Mouse (Mus musculus): ENCODE results near the gene Sh3bp5. TPM values are rescaled to one million over a fixed set of nuclear protein-coding genes. Genes with fewer than 3 reads are reported as not detected.

Gene Sh3bp5
- polyA plus RNA-seq, 1 experiment: 0.12 TPM

DNA sequence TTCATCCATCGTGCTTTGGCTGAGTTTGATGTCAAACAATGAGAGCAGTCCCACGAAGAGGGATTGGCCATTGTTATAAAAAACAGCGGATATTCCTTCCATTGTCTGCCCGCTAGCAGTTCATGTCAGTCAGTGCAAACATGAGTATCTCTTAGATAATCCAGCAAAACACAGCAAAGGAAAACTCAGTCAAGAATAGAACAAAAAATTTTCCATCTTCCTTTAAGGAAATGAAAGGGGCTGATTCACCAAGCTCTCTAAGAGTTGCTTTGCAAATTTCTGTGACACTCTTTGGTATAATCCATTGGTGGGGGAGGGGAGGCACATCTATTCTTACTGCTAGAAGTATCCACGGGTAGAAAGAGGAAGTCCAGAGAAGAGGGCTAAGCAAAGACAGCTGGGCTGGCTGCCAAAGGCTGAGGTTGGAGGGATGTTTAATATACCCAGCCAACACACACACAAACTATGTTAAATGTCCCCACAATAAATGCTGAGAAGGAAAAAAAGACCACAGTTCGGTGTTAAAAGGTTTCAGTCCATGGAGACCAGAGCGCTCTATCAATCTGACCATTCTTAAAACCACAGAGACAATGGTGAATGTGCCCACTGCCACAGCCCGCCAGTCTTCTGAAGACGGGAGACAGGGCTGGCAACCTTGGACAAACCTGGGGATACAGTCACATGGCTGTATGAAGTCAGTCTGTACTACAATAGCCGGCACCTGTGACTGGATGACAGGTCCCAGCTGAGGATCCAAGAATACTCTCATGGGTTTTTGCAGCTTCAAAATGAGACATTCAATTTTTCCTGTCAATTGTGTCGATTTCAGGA lies 12.7 kb downstream of the Sh3bp5 start:
- Histone ChIP-seq H3K9me3 (ENCODE audit: control insufficient read depth, low read length) (no peaks in the 10 kb centered on the region), H3K4me3 (replicated peaks) (no peak overlapping the region), H3K27me3 (ENCODE audit: control insufficient read depth) (no peaks in the 10 kb centered on the region; the same call in 1 of the 2 replicates), H3K4me1 (ENCODE audit: control insufficient read depth) (no peaks in the 10 kb centered on the region), H3K36me3 (ENCODE audit: control insufficient read depth) (peaks cover 5% of the 10 kb centered on the region; the same call in 1 of the 2 replicates)
- no peak for TF ChIP-seq GATA1 (IDR thresholded peaks at IDR 0.05; ENCODE audit: low read length)
- no peak for TF ChIP-seq TAL1 (IDR thresholded peaks at IDR 0.05; ENCODE audit: low read length)

DNA sequence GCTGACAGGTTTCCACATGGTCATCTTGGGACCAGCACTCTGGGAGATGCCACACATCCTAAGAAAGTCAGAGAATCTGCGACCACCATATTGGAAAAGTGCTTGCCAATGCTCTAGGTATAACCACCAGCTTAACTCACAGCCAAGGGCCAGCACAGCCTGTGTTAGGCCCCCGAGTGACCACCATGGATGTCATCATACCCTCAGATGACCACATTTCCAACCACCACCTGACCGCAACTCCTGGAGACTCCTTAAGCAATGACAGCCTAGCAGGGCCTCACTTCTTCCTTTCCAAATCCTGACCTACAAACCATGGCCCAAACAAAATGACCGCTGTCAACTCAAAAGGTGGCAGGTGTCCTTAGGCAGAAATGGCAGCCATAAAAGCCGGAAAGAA lies 13.5 kb downstream of the Sh3bp5 start:
- no peaks in the 10 kb centered on the region for H3K4me1 ChIP-seq (ENCODE audit: control insufficient read depth)
- H3K36me3 ChIP-seq (ENCODE audit: control insufficient read depth): peaks cover 5% of the 10 kb centered on the region; the same call in 1 of the 2 replicates
- TF ChIP-seq GATA1 (IDR thresholded peaks at IDR 0.05; ENCODE audit: low read length) (no peak), TAL1 (IDR thresholded peaks at IDR 0.05; ENCODE audit: low read length) (no peak)
- no peaks in the 10 kb centered on the region; the same call in 1 of the 2 replicates for H3K27me3 ChIP-seq (ENCODE audit: control insufficient read depth)
- no peaks in the 10 kb centered on the region for H3K9me3 ChIP-seq (ENCODE audit: control insufficient read depth, low read length)
- H3K4me3 ChIP-seq (replicated peaks): no peak overlapping the region

DNA sequence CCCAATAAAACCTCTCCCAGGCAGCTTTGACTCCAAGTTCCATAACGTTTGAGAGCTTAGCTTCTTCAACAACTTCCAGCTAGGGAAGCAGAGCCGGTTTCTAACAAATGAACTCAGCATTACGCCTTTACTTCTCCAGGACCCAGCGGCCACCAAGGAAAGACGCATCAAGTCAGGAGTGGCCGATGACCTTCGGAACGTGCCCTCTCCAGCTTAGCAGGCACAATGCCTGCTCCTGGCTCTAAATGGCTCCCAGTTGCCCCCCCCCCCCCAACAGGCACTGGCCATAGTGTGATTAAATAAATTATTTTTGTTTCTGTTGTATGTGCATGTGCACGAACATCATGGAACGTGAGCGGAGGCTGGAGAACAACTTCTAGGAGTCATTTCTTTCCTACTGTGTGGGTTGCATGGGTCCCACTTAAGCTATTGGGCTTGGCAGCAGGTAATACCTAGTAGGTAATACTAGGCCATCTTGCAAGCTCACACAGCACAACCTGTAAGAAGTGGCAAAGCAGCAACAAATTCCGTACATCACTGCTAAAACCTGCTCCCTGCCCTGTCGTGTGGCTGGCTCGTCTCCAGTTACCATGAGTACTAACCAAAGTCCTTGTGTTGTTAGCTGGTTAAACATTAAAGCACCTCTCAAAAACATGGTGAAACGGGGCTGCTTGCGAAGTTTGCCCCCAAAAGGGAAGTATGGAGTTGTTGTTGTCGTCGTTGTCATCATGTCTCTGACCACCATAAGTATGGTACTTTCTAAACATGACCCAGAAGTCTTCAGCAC lies 14.2 kb downstream of the Sh3bp5 start:
- Histone ChIP-seq H3K9me3 (ENCODE audit: control insufficient read depth, low read length) (no peaks in the 10 kb centered on the region), H3K27me3 (ENCODE audit: control insufficient read depth) (no peaks in the 10 kb centered on the region; the same call in 1 of the 2 replicates), H3K36me3 (ENCODE audit: control insufficient read depth) (peaks cover 1% of the 10 kb centered on the region; the same call in 1 of the 2 replicates), H3K4me1 (ENCODE audit: control insufficient read depth) (no peaks in the 10 kb centered on the region), H3K4me3 (replicated peaks) (no peak overlapping the region)
- no peak for TF ChIP-seq GATA1 (IDR thresholded peaks at IDR 0.05; ENCODE audit: low read length)
- no peak for TF ChIP-seq TAL1 (IDR thresholded peaks at IDR 0.05; ENCODE audit: low read length)

DNA sequence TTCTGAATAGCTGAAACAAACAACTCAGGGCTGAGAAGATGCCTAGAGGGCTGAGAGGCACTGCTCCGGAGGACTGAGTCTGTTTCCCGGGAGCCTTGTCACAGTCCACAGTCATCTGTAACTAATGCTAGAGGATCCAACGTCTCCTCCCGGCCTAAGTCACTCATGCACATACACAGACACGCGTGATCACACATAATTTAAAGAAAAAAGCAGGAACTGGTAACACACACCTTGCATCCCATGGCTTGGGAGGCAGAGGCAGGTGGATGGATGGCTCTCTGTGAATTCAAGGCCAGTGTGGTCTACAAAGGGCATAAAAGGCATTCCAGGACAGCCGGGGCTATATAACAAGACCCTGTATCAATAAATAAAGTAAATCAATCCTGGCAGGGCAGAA lies 14.9 kb downstream of the Sh3bp5 start:
- H3K4me3 ChIP-seq (replicated peaks): no peak overlapping the region
- H3K4me1 ChIP-seq (ENCODE audit: control insufficient read depth): no peaks in the 10 kb centered on the region
- no peaks in the 10 kb centered on the region for H3K9me3 ChIP-seq (ENCODE audit: control insufficient read depth, low read length)
- no peaks in the 10 kb centered on the region; the same call in 1 of the 2 replicates for H3K27me3 ChIP-seq (ENCODE audit: control insufficient read depth)
- no peaks in the 10 kb centered on the region; the same call in 1 of the 2 replicates for H3K36me3 ChIP-seq (ENCODE audit: control insufficient read depth)
- no peak for TF ChIP-seq TAL1 (IDR thresholded peaks at IDR 0.05; ENCODE audit: low read length)
- no peak for TF ChIP-seq GATA1 (IDR thresholded peaks at IDR 0.05; ENCODE audit: low read length)

DNA sequence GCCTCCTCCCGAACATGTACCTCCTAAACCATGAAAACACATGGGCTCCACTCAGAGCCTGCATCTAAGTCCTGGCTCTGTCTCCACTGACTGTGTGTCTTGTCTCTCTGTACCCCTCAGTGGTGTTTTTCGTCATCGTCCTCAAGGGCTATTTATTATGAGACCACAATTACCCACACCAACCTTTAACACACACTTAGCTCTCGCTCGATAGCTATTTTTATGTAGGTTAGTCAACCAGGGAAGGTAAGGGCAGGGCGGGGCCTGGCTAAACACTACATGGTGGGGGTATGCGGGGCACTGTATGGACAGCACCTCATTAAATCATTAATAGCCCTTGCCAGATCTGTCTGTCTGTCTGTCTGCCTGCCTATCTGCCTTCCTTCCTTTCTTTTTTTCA lies 15.3 kb downstream of the Sh3bp5 start:
- H3K36me3 ChIP-seq (ENCODE audit: control insufficient read depth): no peaks in the 10 kb centered on the region; the same call in 1 of the 2 replicates
- TF ChIP-seq GATA1 (IDR thresholded peaks at IDR 0.05; ENCODE audit: low read length) (no peak), TAL1 (IDR thresholded peaks at IDR 0.05; ENCODE audit: low read length) (no peak)
- no peaks in the 10 kb centered on the region for H3K4me1 ChIP-seq (ENCODE audit: control insufficient read depth)
- H3K9me3 ChIP-seq (ENCODE audit: control insufficient read depth, low read length): no peaks in the 10 kb centered on the region
- H3K4me3 ChIP-seq (replicated peaks): no peak overlapping the region
- H3K27me3 ChIP-seq (ENCODE audit: control insufficient read depth): no peaks in the 10 kb centered on the region; the same call in 1 of the 2 replicates

DNA sequence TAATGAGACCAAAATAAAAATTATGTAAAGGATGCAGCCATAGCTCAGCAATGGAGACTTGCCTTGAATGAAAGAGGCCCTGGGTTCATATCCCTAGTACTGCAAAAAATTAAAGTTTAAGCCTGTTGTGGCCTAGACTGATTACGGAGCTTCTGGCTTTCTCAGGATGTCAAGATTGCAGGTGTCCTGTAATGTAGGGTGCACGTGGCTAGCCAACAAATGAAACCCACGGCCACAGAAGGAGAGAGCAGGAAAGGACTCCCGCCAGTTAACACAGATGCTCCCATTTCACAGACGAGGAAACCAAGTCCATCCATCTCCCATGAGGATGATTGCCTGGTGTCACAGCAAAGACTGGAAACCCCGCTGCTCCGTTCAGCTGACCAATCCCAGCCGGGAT lies 15.7 kb downstream of the Sh3bp5 start:
- Histone ChIP-seq H3K36me3 (ENCODE audit: control insufficient read depth) (no peaks in the 10 kb centered on the region; the same call in 1 of the 2 replicates), H3K9me3 (ENCODE audit: control insufficient read depth, low read length) (no peaks in the 10 kb centered on the region), H3K4me3 (replicated peaks) (no peak overlapping the region), H3K27me3 (ENCODE audit: control insufficient read depth) (no peaks in the 10 kb centered on the region; the same call in 1 of the 2 replicates), H3K4me1 (ENCODE audit: control insufficient read depth) (peaks cover 2% of the 10 kb centered on the region)
- TF ChIP-seq TAL1 (IDR thresholded peaks at IDR 0.05; ENCODE audit: low read length): no peak
- no peak for TF ChIP-seq GATA1 (IDR thresholded peaks at IDR 0.05; ENCODE audit: low read length)

DNA sequence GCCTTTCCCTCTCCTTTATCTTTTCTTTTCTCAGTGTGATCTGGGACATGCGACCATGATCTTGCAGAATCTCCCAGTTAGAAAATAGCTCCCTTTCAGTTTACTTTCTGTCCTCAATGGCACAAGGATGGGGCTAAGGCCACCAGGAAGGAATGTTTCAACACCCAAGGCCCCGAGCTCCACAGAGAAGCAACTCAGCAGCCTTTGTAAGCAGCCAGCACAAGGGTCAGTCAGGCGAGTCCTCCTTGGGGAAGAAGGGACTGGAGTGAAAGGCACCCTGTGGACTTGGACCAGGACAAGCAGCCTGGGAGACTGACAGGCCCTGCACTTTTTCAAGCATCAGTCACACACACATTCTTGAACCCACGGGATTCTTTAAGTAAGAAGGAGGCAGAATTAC lies 16.6 kb downstream of the Sh3bp5 start:
- H3K9me3 ChIP-seq (ENCODE audit: control insufficient read depth, low read length): no peaks in the 10 kb centered on the region
- H3K4me1 ChIP-seq (ENCODE audit: control insufficient read depth): peaks cover 10% of the 10 kb centered on the region
- H3K27me3 ChIP-seq (ENCODE audit: control insufficient read depth): no peaks in the 10 kb centered on the region; the same call in 1 of the 2 replicates
- no peaks in the 10 kb centered on the region; the same call in 1 of the 2 replicates for H3K36me3 ChIP-seq (ENCODE audit: control insufficient read depth)
- TF ChIP-seq GATA1 (IDR thresholded peaks at IDR 0.05; ENCODE audit: low read length) (no peak), TAL1 (IDR thresholded peaks at IDR 0.05; ENCODE audit: low read length) (no peak)
- H3K4me3 ChIP-seq (replicated peaks): no peak overlapping the region

DNA sequence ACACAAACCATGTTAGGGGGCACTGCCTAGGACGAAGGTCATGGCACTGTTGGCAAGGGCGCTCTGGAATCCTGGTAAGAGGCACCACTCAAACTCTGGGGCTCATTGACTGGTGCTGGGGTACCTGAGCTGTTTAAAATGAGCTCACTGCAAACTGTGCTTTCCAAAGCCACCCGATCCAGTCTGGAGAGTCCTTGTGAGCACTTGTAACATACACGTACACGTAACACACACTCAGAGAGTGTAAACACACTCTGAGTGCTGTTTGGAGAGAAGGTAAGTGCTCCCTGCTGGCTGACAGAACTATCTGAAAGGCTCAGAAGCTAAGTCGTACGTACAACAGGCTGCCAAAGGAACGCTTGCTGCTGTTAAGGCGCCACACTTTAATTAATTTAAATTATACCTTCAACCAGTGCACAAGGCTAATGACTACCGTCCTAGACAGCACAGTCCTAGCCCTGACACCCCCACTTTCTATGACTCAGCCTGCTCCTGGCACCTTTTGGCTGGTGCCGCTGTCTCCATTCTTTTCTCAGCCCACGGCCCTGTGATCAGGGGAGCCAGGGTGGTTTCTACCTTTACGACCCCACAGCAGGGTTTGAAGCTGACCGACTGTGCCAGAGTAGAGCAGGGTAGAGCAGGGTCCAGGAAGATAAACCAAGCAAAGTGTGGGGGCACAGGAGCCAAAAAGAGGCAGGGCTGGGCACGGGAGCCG lies 18.9 kb downstream of the Sh3bp5 start:
- H3K27me3 ChIP-seq (ENCODE audit: control insufficient read depth): peaks cover 8% of the 10 kb centered on the region
- H3K4me1 ChIP-seq (ENCODE audit: control insufficient read depth): peaks cover 20% of the 10 kb centered on the region
- no peaks in the 10 kb centered on the region for H3K9me3 ChIP-seq (ENCODE audit: control insufficient read depth, low read length)
- H3K36me3 ChIP-seq (ENCODE audit: control insufficient read depth): no peaks in the 10 kb centered on the region; the same call in 1 of the 2 replicates
- H3K4me3 ChIP-seq (replicated peaks): no peak overlapping the region
- no peak for TF ChIP-seq TAL1 (IDR thresholded peaks at IDR 0.05; ENCODE audit: low read length)
- TF ChIP-seq GATA1 (IDR thresholded peaks at IDR 0.05; ENCODE audit: low read length): no peak
